Mouse (Mus musculus) megakaryocyte-erythroid progenitor cell, adult 5-6 weeks (primary cell): Measurements from ENCODE around the gene Adgrg6. TPM values are rescaled to one million over a fixed set of nuclear protein-coding genes. Genes with fewer than 3 reads are reported as not detected.
A peak's percentile ranks its signal among the peaks of the same experiment; 100 is the strongest.

Experiments used
- ATAC-seq: replicated peaks from 2 replicates; pipeline ENCODE4 v1.8.0; 2016; ENCODE audit warnings: mild to moderate bottlenecking, inconsistent platforms; ENCODE audit not compliant: severe bottlenecking, poor library complexity, low FRiP score, low TSS enrichment
- total RNA-seq, 2 experiments: library from RNA; stranded (forward) in 1 of 2; stranded (reverse) in 1 of 2; fragments of 200-1000, 215-1000 nt in 1 of 2; fragments of >200 nt in 1 of 2; fragmentation: Nextera tagmentation in 1 of 2; gene quantifications; 2 replicates each; pipeline ENCODE4 v1.2.3; 2014 to 2017

The Adgrg6 gene
- total RNA-seq, 2 experiments from 2014 or later = not detected

DNA sequence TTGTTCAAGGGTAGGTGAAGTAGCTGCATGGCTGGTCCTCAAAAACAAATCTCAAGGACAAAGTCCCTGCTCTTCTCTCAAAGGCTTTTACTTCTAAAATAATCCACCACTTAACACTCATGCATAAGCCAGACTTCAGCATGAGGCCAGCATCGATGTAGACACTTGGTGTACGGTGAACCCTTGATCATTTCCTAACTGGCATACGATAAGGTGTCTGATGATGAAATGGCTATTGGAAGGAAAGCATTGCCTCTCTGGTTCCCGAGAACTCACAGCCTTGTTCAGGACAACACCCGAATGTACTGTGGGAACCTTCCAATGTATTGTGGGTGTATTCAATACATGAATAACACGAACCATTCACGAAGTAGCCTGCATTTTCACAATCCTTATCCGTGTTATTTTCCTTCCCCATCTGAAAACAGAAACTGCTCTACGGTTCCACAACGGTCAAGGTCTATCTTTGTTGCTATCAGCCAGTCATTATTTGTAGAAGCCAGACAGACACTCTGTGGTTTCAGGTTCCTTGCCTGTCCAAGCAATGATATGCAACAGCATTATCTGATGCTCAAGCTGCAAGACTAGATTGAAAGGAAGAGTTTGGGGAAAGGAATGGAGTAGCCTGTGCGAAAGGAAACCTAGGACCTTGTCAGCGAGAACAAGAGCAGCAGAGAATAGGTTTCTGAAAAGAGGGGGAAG is 99.7 kb downstream of the Adgrg6 start:
- ATAC-seq = peak; percentile 96

DNA sequence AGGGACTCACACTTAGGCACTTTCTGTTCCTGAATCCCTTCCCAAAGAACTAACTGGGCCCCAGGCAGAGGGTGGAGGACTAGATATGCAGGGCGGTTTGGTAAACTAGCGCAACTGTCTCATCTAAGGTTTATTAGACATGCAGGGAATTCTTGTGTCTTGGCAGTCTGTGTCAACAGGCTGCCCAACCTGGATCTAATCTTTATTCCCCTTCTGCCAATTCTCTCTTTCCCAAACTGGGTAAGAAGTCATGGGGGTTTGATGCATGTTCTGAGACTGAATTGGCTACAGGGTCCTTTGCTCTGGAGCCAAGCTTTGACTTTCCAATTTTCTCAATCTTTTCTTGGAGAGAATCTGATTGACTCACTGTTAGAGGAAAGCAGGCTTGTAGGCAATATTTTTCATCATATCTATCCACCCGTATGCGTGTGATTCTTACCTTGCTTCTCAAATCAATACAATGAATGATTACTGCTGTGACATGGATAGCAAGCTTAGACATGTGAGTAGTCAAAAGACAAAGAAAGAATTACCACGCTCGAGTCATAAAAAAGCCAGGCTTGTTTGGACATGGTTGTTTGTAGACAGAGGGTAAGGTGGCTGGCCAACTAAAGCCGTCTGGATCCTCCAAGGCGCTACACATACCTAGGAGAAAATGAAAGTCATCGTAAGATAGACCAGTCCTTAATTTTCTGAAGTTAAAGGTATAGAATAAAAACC is 104.4 kb downstream of the Adgrg6 start:
- ATAC-seq = no peak

DNA sequence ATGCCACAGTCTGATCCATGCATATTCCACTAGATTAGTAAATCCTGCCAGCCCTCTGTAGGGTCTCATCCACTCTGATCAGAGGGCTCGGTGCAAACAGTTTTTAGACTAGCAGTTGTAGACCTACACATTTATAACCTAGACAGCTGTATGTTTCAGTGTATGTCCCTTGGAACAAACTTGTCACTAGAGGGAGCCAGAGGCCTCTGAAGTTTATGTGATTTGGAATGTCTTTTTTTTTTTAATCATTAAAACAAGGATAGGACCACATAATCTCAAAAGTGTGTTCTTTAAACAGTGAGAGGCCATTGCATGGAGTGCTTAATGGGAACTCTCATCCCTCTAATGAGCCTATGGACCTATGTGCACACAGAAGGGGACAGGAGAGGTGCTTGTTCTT is 141.4 kb downstream of the Adgrg6 start:
- ATAC-seq = peak; percentile 87

DNA sequence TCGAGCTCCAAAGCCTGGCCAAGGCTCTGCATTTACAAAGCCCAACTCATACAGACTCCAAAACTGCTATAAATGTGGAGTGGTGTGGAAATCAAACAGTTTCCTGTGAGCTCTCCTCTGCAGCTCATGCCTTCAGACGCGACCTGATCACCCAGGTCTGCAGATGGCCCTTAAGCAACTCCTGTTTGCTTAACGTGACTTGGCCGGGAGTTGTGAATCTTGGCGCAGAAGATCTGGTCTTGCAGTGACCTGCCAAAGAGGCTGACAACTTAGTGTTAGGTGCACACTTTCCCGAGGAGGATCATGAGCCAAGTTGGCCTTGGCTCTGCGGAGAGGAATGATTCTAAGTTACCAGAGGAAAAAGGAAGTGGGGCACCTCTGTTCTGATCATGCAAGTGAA is 143.7 kb downstream of the Adgrg6 start:
- ATAC-seq = no peak

DNA sequence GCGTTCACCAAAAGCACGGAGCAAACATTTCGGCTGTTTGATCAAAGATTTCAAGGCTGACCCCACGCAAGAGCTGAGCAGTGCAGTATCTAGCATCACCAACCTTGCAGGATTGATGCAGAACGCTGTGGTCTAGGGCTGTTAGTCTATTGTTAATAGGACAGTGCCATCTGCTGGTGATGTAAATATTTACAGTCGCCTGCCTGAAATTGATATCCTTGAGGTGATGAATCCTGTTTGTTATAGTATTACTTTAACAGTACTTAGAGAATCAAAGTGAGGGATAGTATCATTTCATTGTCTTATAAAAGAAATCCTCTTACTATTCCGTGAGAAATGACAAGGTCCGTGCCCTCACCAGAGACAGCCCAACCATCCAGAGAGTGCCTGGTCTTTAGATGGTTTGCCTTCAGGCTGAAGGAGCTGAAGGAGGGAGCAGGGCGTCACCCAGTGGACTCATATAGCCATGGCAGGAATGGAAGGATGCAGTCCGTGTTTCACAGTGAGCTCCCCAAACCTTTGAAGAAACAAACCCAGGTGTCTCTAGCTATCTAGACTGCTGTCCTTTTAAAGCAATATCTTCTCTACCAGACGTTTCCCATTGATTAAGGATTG is 154.3 kb downstream of the Adgrg6 start:
- peak; percentile 95 for ATAC-seq

DNA sequence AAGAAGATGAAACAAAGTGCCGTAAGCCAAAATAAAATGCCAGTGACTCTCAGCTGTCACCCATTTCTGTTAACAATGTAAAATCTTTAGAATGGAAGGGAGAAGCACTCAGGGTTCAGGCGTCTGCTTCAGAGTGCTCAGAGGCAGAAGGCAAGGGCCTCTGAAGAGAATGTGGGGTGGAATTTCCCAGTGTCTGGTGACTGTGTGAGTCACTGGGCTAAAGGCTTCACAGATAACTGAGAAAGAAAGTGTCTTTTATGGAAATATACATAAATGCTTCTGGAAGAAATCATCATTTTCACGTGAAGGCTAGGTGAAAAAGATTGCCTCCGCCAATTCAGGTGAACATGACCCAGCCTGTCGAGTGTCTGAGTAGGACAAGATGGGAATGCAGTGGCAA is 159.9 kb downstream of the Adgrg6 start:
- ATAC-seq = no peak

DNA sequence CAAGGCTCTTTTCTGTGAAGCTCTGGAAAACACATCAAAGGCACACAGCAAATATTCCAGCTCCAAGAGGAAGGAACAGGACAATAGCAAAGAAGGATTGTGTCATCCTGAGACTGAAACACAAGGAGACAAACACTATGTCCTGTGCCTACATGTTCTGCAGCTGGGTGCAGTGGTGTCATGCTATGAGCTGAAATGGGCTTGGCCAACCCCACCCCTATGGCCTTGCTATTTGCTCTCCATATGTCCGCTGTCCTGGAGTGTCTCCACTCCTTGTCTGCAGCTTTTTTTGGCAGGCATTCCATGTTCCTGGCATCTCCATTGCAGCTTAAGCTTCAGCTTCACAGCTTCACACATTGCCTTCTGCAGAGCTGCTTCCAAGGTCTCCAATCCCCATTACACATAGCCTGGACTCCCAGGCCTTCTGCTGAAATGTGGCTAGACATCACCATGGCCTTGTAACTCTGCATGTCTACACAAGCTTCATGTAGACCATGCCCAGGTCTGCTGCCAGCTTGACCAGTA is 180.3 kb downstream of the Adgrg6 start:
- ATAC-seq = no peak

DNA sequence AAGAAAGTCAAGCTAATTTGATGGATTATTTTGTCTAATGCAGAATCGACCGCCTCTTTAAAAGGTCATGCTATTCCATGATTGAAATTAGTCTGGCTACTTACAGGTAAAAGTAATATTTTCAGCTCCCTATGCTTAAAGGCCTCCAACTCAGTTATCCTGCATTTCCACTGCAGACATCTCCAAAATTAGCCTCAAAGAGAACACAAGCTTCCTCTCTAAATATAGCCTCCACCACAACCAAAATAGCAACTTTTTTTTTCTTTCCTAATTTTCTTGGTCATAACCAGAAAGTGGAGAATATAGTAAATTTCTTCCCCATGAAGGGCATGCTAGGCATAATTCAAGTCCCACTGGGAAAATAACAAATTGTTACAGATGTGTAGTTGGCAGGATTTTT is 182.2 kb downstream of the Adgrg6 start:
- no peak for ATAC-seq

DNA sequence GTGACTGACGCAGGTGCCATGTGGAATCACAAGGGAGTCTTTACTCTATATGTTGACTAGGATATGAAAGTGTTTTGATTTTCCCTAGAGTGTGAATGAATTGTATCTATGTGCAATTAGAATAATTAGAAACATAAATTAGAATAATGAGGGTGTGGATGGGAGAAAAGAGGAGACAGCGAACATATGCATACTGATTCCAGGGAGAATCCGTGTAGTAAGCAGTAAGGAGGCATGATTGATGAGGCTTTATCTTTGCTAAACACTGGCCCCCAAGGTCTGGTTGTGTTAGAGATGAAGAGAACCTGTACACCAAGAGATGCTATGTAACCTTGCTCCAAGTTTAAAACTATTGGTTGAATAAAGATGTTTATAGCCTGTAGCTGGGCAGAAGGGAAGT is 187.2 kb downstream of the Adgrg6 start:
- ATAC-seq = no peak

Other genes with a start within 250 kb of the Adgrg6 start
- 23.2 and 36.3 TPM in 2 replicates for gene Vta1, start 159.9 kb upstream of the Adgrg6 start, total RNA-seq (2014; fragmentation: Nextera tagmentation)
- gene Vta1, start 159.9 kb upstream of the Adgrg6 start, total RNA-seq (2017) = 60.1 and 92.5 TPM in 2 replicates
- not detected in 2 replicates for gene Nmbr, start 159.9 kb upstream of the Adgrg6 start, total RNA-seq (2014; fragmentation: Nextera tagmentation)
- not detected in 2 replicates for gene Nmbr, start 159.9 kb upstream of the Adgrg6 start, total RNA-seq (2017)
- not detected in 2 replicates for gene Gje1, start 172.6 kb upstream of the Adgrg6 start, total RNA-seq (2014; fragmentation: Nextera tagmentation)
- gene Gje1, start 172.6 kb upstream of the Adgrg6 start, total RNA-seq (2017) = not detected in 2 replicates